Mouse (Mus musculus) thymus, postnatal 10 days (tissue): ENCODE data around the gene Klk15.
"Not testable (repeated sequence)": the region's sequence is repeated elsewhere in the genome, so short reads cannot be mapped to it uniquely, and the experiment has no call there.

Experiments used
- DNase-seq, 2 experiments: peaks; one replicate each; pipeline ENCODE4 v3.0.0; 2021; ENCODE audit warnings: low spot score in 2 of 2

Gene Klk15

GRCm38 (mm10) chr7:43933440-43933839 lies at the start of gene Klk15:
Gene Klk15 (plus strand): TSS chr7:43933740.
- DNase-seq: no peak

DNA sequence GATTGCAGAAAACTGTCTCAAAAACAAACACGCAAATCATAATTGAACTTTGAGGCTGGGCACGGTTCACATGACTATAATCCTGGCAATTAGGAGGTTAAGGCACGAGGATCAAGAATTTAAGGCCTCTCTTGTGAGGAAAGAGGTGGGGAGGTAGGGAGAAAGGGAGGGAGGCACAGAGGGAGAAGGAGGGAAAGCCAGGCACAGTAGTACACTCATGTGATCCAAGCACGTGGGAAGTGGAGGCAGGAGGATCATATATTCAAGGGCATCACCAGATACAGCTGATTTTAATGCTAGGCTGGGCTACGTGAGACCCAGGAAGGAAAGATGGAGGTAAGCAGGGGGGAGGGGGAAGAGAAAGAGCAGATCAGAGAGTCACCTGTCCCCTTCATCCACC lies 42.2 kb upstream of the Klk15 start:
- no peak for DNase-seq

DNA sequence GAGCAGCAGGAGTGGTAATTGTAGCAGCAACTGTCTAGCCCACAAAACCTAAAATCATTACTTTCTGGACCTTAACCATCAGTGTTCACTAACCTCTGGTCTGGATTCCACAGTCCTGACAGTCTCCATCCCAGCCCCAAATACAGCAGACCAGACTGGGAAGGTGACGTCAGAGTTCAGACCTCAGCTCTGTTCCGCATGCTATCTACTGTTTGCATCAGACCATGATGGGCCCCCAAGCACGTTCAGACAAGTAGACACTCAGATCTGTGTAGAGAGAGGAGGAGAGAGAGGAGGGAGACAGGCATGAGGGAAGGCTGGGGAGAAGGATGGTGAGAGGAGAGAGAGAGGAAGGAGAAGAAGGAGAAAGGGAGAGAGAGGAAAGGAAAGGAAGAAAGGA lies 41.8 kb upstream of the Klk15 start:
- DNase-seq: no peak

- DNase-seq: peak; percentile 9 to 59
Observed at GRCm38 (mm10) chr7:43894836-43895235, 38.7 kb upstream of the Klk15 start.

DNA sequence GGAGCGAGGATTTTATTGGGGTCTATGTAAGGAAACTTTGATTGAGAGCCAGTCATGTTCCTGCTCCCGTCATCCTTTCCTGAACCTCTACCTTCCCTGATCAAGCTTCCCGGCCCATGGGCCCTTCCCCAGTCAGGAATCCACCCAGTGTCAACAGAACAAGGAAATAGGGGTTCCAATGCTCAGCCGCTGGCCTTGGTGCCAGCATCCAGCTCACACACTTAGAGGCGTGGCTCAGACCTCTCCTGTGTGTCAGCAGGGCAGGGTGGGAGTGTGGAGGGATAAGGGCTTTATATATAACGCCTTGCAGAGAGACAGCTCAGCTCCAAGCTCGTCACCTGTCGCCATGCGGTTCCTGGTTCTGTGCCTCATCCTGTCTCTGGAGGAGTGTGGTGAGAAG lies 18.7 kb upstream of the Klk15 start:
- DNase-seq: no peak

- DNase-seq: no peak
Observed at GRCm38 (mm10) chr7:43918426-43918825, 15.1 kb upstream of the Klk15 start.

- DNase-seq: no peak
Observed at GRCm38 (mm10) chr7:43918871-43919270, 14.7 kb upstream of the Klk15 start.

GRCm38 (mm10) chr7:43919559-43920451 lies 13.7 kb upstream of the Klk15 start:
- peak in 1 of 2 experiments; percentile 56 for DNase-seq

DNA sequence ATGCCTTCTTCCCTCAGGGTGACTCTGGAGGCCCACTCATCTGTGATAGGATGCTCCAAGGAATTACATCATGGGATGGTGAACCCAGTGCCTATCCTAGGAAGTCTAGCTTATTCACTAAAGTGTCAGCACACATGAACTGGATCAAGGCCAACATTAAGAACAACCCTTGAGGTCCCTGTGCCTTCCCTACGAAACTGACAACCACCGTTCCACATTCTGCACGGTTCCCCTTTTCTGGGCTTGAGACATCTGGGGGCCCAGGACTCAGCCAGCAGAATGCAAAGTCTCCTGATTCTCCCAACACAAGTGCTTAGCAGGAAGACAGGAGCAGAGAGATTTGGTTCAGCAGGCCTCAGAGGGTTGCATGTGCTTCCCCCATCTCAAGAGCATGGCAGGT lies 13.0 kb upstream of the Klk15 start:
- DNase-seq: no peak

DNA sequence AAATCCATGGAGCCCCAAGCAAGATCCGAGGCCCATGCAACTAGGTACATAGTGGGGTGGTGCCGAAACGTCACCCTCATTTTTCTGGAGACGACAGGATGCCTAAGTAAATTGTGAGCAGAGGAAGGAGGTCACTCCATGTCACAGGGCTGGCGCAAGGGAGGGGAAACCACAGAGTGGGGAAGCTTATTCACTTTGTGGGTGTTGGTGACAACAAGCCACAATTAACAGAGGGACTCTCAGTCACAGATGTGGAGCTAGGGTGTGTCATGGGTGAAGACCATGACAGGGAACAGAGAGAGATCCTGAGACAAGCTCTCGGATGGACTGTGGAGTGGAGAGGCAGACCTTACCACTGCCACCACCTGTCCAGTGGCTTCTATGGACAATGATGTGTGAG lies 12.5 kb upstream of the Klk15 start:
- no peak for DNase-seq

GRCm38 (mm10) chr7:43921941-43922340 lies 11.6 kb upstream of the Klk15 start:
- DNase-seq: no peak

DNA sequence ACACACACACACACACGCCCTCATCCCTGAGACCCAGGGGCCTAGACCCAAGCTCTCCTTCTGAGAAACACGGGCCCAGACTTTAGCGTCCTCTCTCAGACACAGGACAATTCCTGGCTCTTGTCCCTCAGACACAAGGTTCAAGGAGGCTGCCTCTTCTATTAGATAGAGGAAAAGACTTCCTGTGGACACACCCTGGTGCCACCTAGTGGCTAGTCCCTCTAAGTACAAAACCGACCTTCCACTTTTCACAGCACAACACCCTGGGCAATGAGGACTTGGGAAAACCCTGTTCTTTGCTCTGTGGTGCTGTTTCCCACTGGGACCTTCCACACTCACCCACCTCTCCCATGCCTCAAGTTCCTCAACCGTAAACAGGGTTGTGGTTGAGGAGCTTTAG lies 7.6 kb upstream of the Klk15 start:
- DNase-seq: no peak

DNA sequence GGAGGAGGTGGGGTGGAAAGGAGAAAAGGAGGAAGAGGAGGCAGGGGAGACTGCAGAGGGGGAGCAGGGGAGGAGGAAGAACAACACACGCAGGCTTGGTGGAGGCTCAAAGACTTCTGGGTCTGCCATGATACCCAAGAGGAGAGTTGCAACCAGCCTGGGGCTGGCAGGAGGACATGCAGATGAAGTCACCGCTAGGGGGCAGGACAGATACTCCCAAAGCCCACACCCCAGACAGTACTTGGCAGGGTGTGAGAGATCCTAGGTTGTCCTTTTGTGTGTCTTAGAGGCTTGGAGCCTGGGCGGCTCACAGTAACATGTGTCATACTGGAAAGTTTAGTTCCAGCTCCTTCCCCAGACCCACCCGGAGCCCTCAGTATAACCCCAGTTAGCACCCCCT lies 5.0 kb upstream of the Klk15 start:
- peak in 1 of 2 experiments; percentile 15 for DNase-seq

- DNase-seq: no peak
Observed at GRCm38 (mm10) chr7:43932337-43932736, 1.2 kb upstream of the Klk15 start.

DNA sequence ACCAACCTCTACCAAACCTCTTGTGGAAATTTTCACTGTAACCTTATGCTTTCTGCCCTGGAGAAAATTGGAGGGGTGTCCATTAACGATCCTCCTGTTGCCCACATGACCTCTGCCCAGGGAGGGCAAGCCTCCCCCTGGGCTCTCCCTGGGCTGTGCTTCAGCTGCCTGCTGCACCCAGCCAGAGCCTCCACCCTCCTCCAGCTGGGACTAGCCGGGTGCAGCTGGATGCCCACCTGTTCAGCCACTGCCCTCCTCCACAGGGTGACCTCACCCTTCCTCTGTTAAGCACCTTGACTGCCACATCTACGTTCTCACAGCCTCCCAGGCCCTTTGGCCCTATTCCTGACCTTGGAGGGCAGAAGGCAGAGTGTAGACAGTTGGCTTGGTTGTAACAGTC lies 1.2 kb downstream of the Klk15 start:
- DNase-seq: no peak

DNA sequence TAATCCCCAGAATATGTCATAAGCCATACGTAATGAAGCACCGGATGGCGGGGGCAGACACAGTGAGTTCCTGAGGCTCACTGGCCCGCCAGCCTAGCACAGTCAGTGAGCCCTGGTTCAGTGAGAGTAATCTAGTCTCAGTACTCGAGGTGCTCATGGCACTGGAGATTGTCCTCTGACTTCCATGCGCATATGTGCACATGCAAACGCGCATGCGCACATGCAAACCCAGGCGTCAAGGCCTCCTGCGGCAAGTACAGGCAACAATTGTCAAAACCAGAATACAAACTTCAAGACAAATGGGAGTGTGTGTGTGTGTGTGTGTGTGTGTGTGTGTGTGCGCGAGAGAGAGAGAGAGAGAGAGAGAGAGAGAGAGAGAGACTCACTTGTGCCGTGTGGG lies 3.0 kb downstream of the Klk15 start:
- DNase-seq: no peak

DNA sequence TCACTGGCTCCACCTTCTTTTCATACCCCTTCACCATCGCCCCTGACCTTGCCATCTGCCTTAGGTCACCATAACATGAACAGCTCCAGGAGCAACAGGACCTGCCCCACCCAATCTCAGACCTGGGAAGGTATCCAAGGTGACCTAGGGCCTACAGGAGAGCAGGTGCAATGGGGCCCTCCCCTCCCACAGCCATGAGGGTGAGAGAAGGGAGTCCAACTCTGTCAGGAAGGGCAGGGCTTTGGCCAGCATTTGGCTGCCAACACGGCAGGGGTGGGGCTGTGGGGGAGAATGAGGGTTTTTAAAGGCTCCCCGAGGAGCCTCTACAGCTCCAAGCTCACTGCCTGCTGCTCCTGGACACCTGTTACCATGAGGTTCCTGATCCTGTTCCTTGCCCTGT lies 8.8 kb downstream of the Klk15 start:
- DNase-seq: not testable (repeated sequence)

DNA sequence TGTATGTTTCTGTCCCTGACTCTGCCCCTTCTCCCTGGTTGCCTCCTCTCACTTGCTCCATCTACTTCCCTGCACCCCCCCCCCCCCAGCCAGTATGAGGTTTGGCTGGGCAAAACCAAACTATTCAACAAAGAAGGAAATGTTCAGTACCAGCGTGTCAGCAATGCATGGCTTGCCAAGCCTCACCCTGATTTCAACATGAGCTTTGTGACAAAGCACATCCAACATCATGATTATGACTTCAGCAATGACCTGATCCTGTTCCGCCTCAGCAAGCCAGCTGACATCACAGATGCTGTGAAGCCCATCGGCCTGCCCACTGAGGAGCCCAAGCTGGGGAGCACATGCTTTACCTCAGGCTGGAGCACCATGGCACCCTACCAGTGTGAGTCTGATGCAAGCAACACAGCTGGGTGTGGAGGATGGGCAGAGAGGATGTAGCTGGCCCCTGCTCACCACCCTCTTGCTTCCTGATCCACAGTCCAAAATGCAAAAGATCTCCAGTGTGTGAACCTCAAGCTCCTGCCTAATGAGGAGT lies 11.3 kb downstream of the Klk15 start:
- DNase-seq: no peak

DNA sequence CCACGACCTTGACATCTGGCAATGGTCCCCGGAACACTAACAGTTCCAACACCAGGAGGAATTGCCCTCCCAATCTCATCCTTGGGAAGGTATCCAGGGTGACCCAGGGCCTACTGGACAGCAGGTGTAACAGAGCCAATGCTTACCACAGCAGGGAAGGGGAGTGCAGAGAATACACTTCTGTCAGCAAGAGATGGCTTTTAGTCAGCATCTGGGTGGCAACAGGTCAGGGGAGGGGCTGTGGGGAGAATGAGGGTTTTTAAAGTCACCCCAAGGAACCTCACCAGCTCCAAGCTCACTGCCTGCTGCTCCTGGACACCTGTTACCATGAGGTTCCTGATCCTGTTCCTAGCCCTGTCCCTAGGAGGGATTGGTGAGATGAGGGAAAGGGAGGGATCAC lies 16.8 kb downstream of the Klk15 start, which contains the start of gene Klk1b8:
Klk1b8 (plus strand) TSS at position 301 of the 400 bp plus-strand sequence.
- no peak for DNase-seq

DNA sequence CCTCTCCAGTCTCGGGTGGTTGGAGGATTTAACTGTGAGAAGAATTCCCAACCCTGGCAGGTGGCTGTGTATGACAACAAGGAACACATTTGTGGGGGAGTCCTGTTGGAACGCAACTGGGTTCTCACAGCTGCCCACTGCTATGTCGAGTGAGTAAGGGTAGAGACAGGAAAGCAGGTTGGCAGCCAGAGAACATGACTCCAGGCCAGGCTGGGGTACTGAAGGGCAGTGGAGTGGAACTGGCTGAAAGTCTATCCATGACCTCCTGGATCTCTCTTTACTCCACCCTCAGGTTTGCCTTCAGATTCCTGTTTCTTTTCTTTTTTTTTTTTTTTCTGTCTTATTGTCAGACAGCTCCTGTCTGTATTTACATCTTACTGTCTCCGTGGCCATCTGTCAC lies 19.2 kb downstream of the Klk15 start:
- no peak for DNase-seq

DNA sequence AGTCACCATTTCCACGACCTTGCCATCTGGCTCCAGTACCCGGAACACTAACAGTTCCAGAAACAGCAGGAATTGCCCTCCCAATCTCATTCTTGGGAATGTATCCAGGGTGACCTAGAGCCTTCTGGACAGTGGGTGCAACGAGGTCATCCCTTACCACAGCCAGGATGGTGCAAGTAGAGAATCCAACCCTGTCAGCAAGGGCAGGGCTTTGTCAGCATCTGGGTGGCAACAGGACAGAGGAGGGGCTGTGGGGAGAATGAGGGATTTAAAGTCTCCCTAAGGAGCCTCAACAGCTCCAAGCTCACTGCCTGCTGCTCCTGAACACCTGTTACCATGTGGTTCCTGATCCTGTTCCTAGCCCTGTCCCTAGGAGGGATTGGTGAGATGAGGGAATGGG lies 32.9 kb downstream of the Klk15 start, which contains the start of gene Klk1b1:
Klk1b1 (plus strand) TSS at position 301 of the 400 bp plus-strand sequence.
- no peak for DNase-seq

DNA sequence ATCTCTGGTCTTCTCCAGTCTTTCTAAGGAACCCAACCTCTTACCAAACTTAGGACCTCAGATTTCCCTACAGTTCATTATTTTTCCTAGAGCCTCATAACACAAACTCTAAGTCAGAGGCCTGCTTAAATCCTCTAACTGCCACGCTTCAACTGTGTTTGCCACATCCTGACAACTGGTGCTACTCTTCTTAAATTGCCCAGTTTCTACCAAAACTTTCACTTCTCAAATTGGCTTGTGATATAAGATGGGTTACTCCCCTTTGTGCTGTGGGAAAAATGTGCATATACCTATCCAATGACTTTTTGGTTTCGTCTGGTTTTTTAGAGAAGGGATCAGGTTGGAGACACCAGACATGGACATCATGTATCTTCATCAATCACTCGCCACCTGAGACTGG lies 33.5 kb downstream of the Klk15 start:
- DNase-seq: no peak

- DNase-seq: no peak
Observed at GRCm38 (mm10) chr7:43967612-43968011, 34.1 kb downstream of the Klk15 start.
